Mouse (Mus musculus) lung, postnatal 0 days (tissue): ENCODE measurements around the gene H1fnt.

Experiments used
- CTCF ChIP-seq: IDR thresholded peaks from 2 replicates; pipeline ENCODE4 v1.5.1; 2016; ENCODE audit warnings: antibody characterized with exemption, mild to moderate bottlenecking
- EP300 ChIP-seq: IDR thresholded peaks from 2 replicates; pipeline ENCODE4 v1.6.1; 2016; ENCODE audit warnings: antibody characterized with exemption, mild to moderate bottlenecking, control low read depth

- TF ChIP-seq EP300 (no peak; the same call in 1 of the 2 replicates), CTCF (no peak)
Observed at GRCm38 (mm10) chr15:98213336-98213870, 43.7 kb downstream of the H1fnt start.
